Mouse (Mus musculus): Measurements from ENCODE around the gene Fam107a. TPM values are rescaled to one million over a fixed set of nuclear protein-coding genes. Genes with fewer than 3 reads are reported as not detected.

Gene Fam107a
- polyA plus RNA-seq, 1 experiment from 2014 or later, result 0.56 TPM

DNA sequence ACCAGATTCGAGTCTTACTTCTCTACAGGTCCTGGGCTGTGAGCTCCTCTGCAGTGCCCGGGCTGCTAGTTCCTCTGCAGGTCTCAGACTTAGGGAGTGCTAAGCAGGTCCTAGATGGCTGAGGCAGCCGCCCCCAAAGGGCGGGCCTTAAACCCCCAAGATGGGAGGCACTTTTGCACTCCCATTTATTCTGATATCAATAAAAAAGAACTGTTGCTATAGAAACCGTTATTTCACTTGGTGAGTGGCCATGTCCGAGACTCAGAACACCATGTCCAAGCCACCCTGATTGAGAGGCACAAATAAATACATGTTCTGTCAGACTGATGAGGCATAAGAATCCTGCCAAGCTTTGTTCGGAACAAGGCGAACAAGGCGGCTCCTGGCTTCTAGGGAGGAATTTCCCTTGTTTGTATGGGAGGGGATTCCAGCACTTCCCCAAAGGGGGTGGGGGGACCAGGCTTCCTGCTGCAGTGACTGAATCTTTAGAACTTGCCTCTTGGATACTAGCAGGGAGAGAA is 8.1 kb downstream of the Fam107a start:
- Histone ChIP-seq H3K4me1 (ENCODE audit: insufficient read depth, low read depth, low read length) (0 out of 2 replicates have a peak, but pooled peaks cover 5% of the 10 kb centered on the region), H3K9ac (replicated peaks; ENCODE audit: low read depth) (no peak overlapping the region), H3K27ac (ENCODE audit: low read length) (peak overlapping the region; percentile 54; the same call in 1 of the 2 replicates), H3K4me2 (replicated peaks; ENCODE audit: low read depth, low read length) (peak overlapping the region; percentile 27; the same call in 1 of the 2 replicates), H3K9me3 (ENCODE audit: low read length) (no peaks in the 10 kb centered on the region), H3K27me3 (replicated peaks; ENCODE audit: insufficient read depth, low read length) (no peaks in the 10 kb centered on the region), H3K36me3 (ENCODE audit: insufficient read depth, low read length) (no peaks in the 10 kb centered on the region), H3K4me3 (ENCODE audit: low read depth, low read length) (no peak overlapping the region)
- peak; percentile 81 for DNase-seq (ENCODE audit: low spot score)
- peak; percentile 83 for ATAC-seq
- TF ChIP-seq CTCF (IDR thresholded peaks at IDR 0.05) (no peak), EP300 (IDR thresholded peaks at IDR 0.05) (peak; percentile 97)
- 8% methylated on average over 9 of the region's 9 CpGs for WGBS

GRCm38 (mm10) chr14:8308650-8309049 is 9.2 kb downstream of the Fam107a start:
- DNase-seq (ENCODE audit: low spot score), result no peak
- H3K36me3 ChIP-seq (ENCODE audit: insufficient read depth, low read length), result no peaks in the 10 kb centered on the region
- no peak overlapping the region for H3K4me2 ChIP-seq (replicated peaks; ENCODE audit: low read depth, low read length)
- H3K27ac ChIP-seq (ENCODE audit: low read length), result no peak overlapping the region
- H3K4me3 ChIP-seq (ENCODE audit: low read depth, low read length), result no peak overlapping the region
- no peak overlapping the region for H3K9ac ChIP-seq (replicated peaks; ENCODE audit: low read depth)
- ATAC-seq, result no peak
- H3K27me3 ChIP-seq (replicated peaks; ENCODE audit: insufficient read depth, low read length), result no peaks in the 10 kb centered on the region
- WGBS, result 75% methylated on average over 3 of the region's 3 CpGs
- peak; percentile 42 for TF ChIP-seq CTCF (IDR thresholded peaks at IDR 0.05)
- TF ChIP-seq EP300 (IDR thresholded peaks at IDR 0.05), result no peak
- H3K9me3 ChIP-seq (ENCODE audit: low read length), result no peaks in the 10 kb centered on the region
- H3K4me1 ChIP-seq (ENCODE audit: insufficient read depth, low read depth, low read length), result 0 out of 2 replicates have a peak, but pooled peaks cover 5% of the 10 kb centered on the region

- H3K27ac ChIP-seq (ENCODE audit: low read length), result no peak overlapping the region
- H3K4me2 ChIP-seq (replicated peaks; ENCODE audit: low read depth, low read length), result no peak overlapping the region
- no peak for ATAC-seq
- no peak overlapping the region for H3K4me3 ChIP-seq (ENCODE audit: low read depth, low read length)
- no peak overlapping the region for H3K9ac ChIP-seq (replicated peaks; ENCODE audit: low read depth)
- H3K27me3 ChIP-seq (replicated peaks; ENCODE audit: insufficient read depth, low read length), result no peaks in the 10 kb centered on the region
- DNase-seq (ENCODE audit: low spot score), result no peak
- WGBS, result 59% methylated on average over 6 of the region's 6 CpGs
- H3K9me3 ChIP-seq (ENCODE audit: low read length), result no peaks in the 10 kb centered on the region
- no peak for TF ChIP-seq CTCF (IDR thresholded peaks at IDR 0.05)
- TF ChIP-seq EP300 (IDR thresholded peaks at IDR 0.05), result no peak
- 0 out of 2 replicates have a peak, but pooled peaks cover 5% of the 10 kb centered on the region for H3K4me1 ChIP-seq (ENCODE audit: insufficient read depth, low read depth, low read length)
- no peaks in the 10 kb centered on the region for H3K36me3 ChIP-seq (ENCODE audit: insufficient read depth, low read length)
These were observed 10.9 kb downstream of the Fam107a start for GRCm38 (mm10) chr14:8306884-8307283.

DNA sequence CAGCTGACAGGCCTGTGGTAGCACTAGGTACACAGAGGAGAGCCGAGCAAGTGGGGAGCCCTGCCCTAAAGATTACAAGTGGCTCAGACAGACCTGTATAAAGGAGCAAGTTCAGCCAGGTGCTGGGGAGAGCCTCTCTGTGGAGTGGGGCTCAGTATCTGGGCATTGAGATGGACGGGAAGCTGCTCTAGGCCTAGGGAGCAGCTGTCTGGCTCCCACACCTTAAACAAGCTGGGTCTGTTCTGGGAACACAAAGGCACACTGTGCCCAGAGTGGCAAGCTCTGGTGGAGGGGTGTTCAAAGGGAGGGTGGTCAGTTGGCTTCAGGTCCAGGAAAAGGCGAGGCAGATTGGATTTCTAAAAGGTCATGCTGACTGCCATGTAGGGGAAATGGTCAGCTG is 12.8 kb downstream of the Fam107a start:
- H3K4me1 ChIP-seq (ENCODE audit: insufficient read depth, low read depth, low read length), result 0 out of 2 replicates have a peak, but pooled peaks cover 5% of the 10 kb centered on the region
- no peaks in the 10 kb centered on the region for H3K27me3 ChIP-seq (replicated peaks; ENCODE audit: insufficient read depth, low read length)
- WGBS, result 46% methylated on average over 3 of the region's 3 CpGs
- ATAC-seq, result peak; percentile 47
- TF ChIP-seq EP300 (IDR thresholded peaks at IDR 0.05) (no peak), CTCF (IDR thresholded peaks at IDR 0.05) (no peak)
- no peak overlapping the region for H3K4me3 ChIP-seq (ENCODE audit: low read depth, low read length)
- no peak overlapping the region for H3K9ac ChIP-seq (replicated peaks; ENCODE audit: low read depth)
- no peak overlapping the region for H3K4me2 ChIP-seq (replicated peaks; ENCODE audit: low read depth, low read length)
- no peak for DNase-seq (ENCODE audit: low spot score)
- no peaks in the 10 kb centered on the region for H3K36me3 ChIP-seq (ENCODE audit: insufficient read depth, low read length)
- H3K27ac ChIP-seq (ENCODE audit: low read length), result no peak overlapping the region
- no peaks in the 10 kb centered on the region for H3K9me3 ChIP-seq (ENCODE audit: low read length)

- Histone ChIP-seq H3K9ac (replicated peaks; ENCODE audit: low read depth) (no peak overlapping the region), H3K27me3 (replicated peaks; ENCODE audit: insufficient read depth, low read length) (no peaks in the 10 kb centered on the region), H3K4me3 (ENCODE audit: low read depth, low read length) (no peak overlapping the region), H3K27ac (ENCODE audit: low read length) (no peak overlapping the region), H3K36me3 (ENCODE audit: insufficient read depth, low read length) (no peaks in the 10 kb centered on the region), H3K9me3 (ENCODE audit: low read length) (no peaks in the 10 kb centered on the region), H3K4me2 (replicated peaks; ENCODE audit: low read depth, low read length) (no peak overlapping the region), H3K4me1 (ENCODE audit: insufficient read depth, low read depth, low read length) (0 out of 2 replicates have a peak, but pooled peaks cover under 1% of the 10 kb centered on the region)
- DNase-seq (ENCODE audit: low spot score) (no peak), ATAC-seq (no peak)
- TF ChIP-seq EP300 (IDR thresholded peaks at IDR 0.05) (no peak), CTCF (IDR thresholded peaks at IDR 0.05) (no peak)
These were observed 13.7 kb downstream of the Fam107a start for GRCm38 (mm10) chr14:8304082-8304481.

DNA sequence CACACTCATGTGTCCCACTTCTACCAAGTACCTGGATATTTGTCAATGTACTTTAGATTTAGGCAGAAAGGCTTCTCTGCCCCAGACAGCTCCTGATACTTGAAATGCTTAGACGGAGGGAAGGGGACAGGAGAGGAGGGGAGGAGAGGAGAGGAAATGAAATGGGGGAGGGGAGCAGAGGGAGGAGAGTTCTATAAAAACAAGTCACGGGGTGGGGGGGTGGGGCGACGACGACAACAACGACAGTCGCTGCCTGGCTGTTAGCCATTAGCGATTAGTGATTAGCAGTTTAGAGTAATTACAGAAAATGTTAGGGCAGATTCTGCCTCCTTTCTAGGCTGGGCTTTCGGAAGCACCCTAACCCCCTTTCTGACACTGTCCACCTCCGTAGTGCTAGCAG is 15.1 kb downstream of the Fam107a start:
- no peaks in the 10 kb centered on the region for H3K4me1 ChIP-seq (ENCODE audit: insufficient read depth, low read depth, low read length)
- no peak overlapping the region for H3K27ac ChIP-seq (ENCODE audit: low read length)
- no peak overlapping the region for H3K9ac ChIP-seq (replicated peaks; ENCODE audit: low read depth)
- no peak overlapping the region for H3K4me3 ChIP-seq (ENCODE audit: low read depth, low read length)
- no peak for TF ChIP-seq EP300 (IDR thresholded peaks at IDR 0.05)
- TF ChIP-seq CTCF (IDR thresholded peaks at IDR 0.05), result no peak
- H3K4me2 ChIP-seq (replicated peaks; ENCODE audit: low read depth, low read length), result no peak overlapping the region
- no peak for ATAC-seq
- H3K9me3 ChIP-seq (ENCODE audit: low read length), result no peaks in the 10 kb centered on the region
- DNase-seq (ENCODE audit: low spot score), result peak; percentile 19
- H3K36me3 ChIP-seq (ENCODE audit: insufficient read depth, low read length), result no peaks in the 10 kb centered on the region
- WGBS, result 12% methylated on average over 10 of the region's 10 CpGs
- H3K27me3 ChIP-seq (replicated peaks; ENCODE audit: insufficient read depth, low read length), result no peaks in the 10 kb centered on the region
